Mouse (Mus musculus) embryo, embryonic 11 days (tissue): ENCODE results near the gene Zmiz1.

Source experiments
- DNase-seq: peaks from one replicate; pipeline ENCODE4 v3.0.0-alpha.2; 2015

The Zmiz1 gene

GRCm38 (mm10) chr14:25516640-25517591, 57.9 kb downstream of the Zmiz1 start:
- no peak for DNase-seq

GRCm38 (mm10) chr14:25518645-25519044, 59.7 kb downstream of the Zmiz1 start:
- DNase-seq = no peak

GRCm38 (mm10) chr14:25519656-25520055, 60.7 kb downstream of the Zmiz1 start:
- DNase-seq = no peak

- DNase-seq = no peak
Observed at GRCm38 (mm10) chr14:25520589-25520988, 61.6 kb downstream of the Zmiz1 start.

GRCm38 (mm10) chr14:25520991-25521390, 62.0 kb downstream of the Zmiz1 start:
- no peak for DNase-seq

- DNase-seq = no peak
Observed at GRCm38 (mm10) chr14:25521500-25521899, 62.5 kb downstream of the Zmiz1 start.

- DNase-seq = no peak
Observed at GRCm38 (mm10) chr14:25522415-25522814, 63.4 kb downstream of the Zmiz1 start.

GRCm38 (mm10) chr14:25523230-25524110, 64.5 kb downstream of the Zmiz1 start:
- no peak for DNase-seq

- DNase-seq = no peak
Observed at GRCm38 (mm10) chr14:25524111-25524495, 65.1 kb downstream of the Zmiz1 start.

GRCm38 (mm10) chr14:25524884-25525283, 65.9 kb downstream of the Zmiz1 start:
- DNase-seq = no peak

- no peak for DNase-seq
Observed at GRCm38 (mm10) chr14:25525729-25526128, 66.7 kb downstream of the Zmiz1 start.

GRCm38 (mm10) chr14:25526872-25527271, 67.9 kb downstream of the Zmiz1 start:
- DNase-seq = no peak

- DNase-seq = no peak
Observed at GRCm38 (mm10) chr14:25527321-25527720, 68.3 kb downstream of the Zmiz1 start.

- no peak for DNase-seq
Observed at GRCm38 (mm10) chr14:25530342-25530741, 71.4 kb downstream of the Zmiz1 start.

- no peak for DNase-seq
Observed at GRCm38 (mm10) chr14:25530815-25531214, 71.8 kb downstream of the Zmiz1 start.

GRCm38 (mm10) chr14:25533010-25533409, 74.0 kb downstream of the Zmiz1 start:
- DNase-seq = no peak

GRCm38 (mm10) chr14:25533631-25534395, 74.8 kb downstream of the Zmiz1 start:
- no peak for DNase-seq

- no peak for DNase-seq
Observed at GRCm38 (mm10) chr14:25534396-25534769, 75.4 kb downstream of the Zmiz1 start.

GRCm38 (mm10) chr14:25534918-25535582, 76.1 kb downstream of the Zmiz1 start:
- no peak for DNase-seq

- no peak for DNase-seq
Observed at GRCm38 (mm10) chr14:25535583-25535943, 76.6 kb downstream of the Zmiz1 start.

- DNase-seq = no peak
Observed at GRCm38 (mm10) chr14:25536476-25536875, 77.5 kb downstream of the Zmiz1 start.

- no peak for DNase-seq
Observed at GRCm38 (mm10) chr14:25537351-25537750, 78.4 kb downstream of the Zmiz1 start.
